Mouse (Mus musculus) CH12.LX (cell line): ENCODE measurements around the gene Pik3r1. TPM values are rescaled to one million over a fixed set of nuclear protein-coding genes. Genes with fewer than 3 reads are reported as not detected.

Source experiments
- DNase-seq: peaks from one replicate; pipeline ENCODE4 v3.0.0-alpha.2; 2013; ENCODE audit errors: extremely low read depth
- H3K27ac ChIP-seq: 2 replicates; pipeline ENCODE4 v1.5.1; 2012; ENCODE audit warnings: low read depth, mild to moderate bottlenecking, control low read depth, moderate library complexity; ENCODE audit not compliant: insufficient read depth
- H3K27me3 ChIP-seq: replicated peaks from 2 replicates; pipeline ENCODE3; 2012; ENCODE audit warnings: inconsistent platforms
- H3K36me3 ChIP-seq, 2 experiments: replicated peaks in 1 of 2; 2 replicates each; pipeline versions ENCODE3 to v1.6.1; 2012; ENCODE audit warnings: inconsistent platforms in 1 of 2, low read length in 1 of 2, mild to moderate bottlenecking in 1 of 2, mixed read lengths in 1 of 2, moderate library complexity in 1 of 2; ENCODE audit not compliant: control insufficient read depth in 1 of 2, insufficient read depth in 1 of 2
- H3K4me1 ChIP-seq, 2 experiments: 2 replicates each; pipeline ENCODE4 v1.6.1; 2012; ENCODE audit warnings: inconsistent platforms in 1 of 2, moderate library complexity in 1 of 2; ENCODE audit not compliant: insufficient read depth in 2 of 2, control insufficient read depth in 1 of 2
- H3K4me2 ChIP-seq: 2 replicates; pipeline ENCODE4 v1.6.1; 2012; ENCODE audit warnings: low read depth, mild to moderate bottlenecking, control low read depth; ENCODE audit not compliant: poor library complexity, insufficient read depth, severe bottlenecking
- H3K4me3 ChIP-seq, 3 experiments: fragments of 150-350 bp in 1 of 3; sonication (generic) in 1 of 3; replicated peaks in 1 of 3; 2 replicates each; pipeline versions ENCODE3 to v1.5.1; 2011 to 2012; ENCODE audit warnings: low read depth in 2 of 3, low read length in 2 of 3, mild to moderate bottlenecking in 2 of 3, moderate library complexity in 2 of 3, control low read depth in 1 of 3, improper control_type of control experiment in 1 of 3, inconsistent platforms in 1 of 3, mixed read lengths in 1 of 3; ENCODE audit not compliant: poor library complexity in 1 of 3
- H3K79me2 ChIP-seq: replicated peaks from 2 replicates; pipeline ENCODE4 v1.6.1; 2012; ENCODE audit warnings: mild to moderate bottlenecking, moderate library complexity; ENCODE audit not compliant: control insufficient read depth, poor library complexity, insufficient read depth, severe bottlenecking; ENCODE audit errors: extremely low read depth
- H3K9ac ChIP-seq: 2 replicates; pipeline ENCODE4 v1.6.1; 2012; ENCODE audit warnings: low read depth, mild to moderate bottlenecking, control low read depth, moderate library complexity; ENCODE audit not compliant: insufficient read depth
- H3K9me3 ChIP-seq: replicated peaks from 2 replicates; pipeline ENCODE3; 2012; ENCODE audit warnings: low read length, inconsistent platforms, mixed read lengths
- BHLHE40 ChIP-seq: IDR thresholded peaks from 2 replicates; pipeline ENCODE4 v1.6.1; 2011; ENCODE audit warnings: mild to moderate bottlenecking, low read depth, low read length, improper control_type of control experiment
- CHD2 ChIP-seq: IDR thresholded peaks from 2 replicates; pipeline ENCODE4 v1.6.1; 2011; ENCODE audit warnings: low read length, improper control_type of control experiment
- CTCF ChIP-seq, 2 experiments: IDR thresholded peaks in 1 of 2; conservative IDR thresholded peaks in 1 of 2; 2 replicates each; pipeline ENCODE4 v1.5.1; 2011 to 2012; ENCODE audit warnings: low read depth in 2 of 2, low read length in 2 of 2, improper control_type of control experiment in 1 of 2, inconsistent platforms in 1 of 2, mild to moderate bottlenecking in 1 of 2, moderate library complexity in 1 of 2
- E2F4 ChIP-seq: IDR thresholded peaks from 2 replicates; pipeline ENCODE4 v1.6.1; 2011; ENCODE audit warnings: low read depth, low read length, improper control_type of control experiment; ENCODE audit not compliant: insufficient replicate concordance
- EP300 ChIP-seq: IDR thresholded peaks from 2 replicates; pipeline ENCODE4 v1.6.1; 2011; ENCODE audit warnings: low read length, improper control_type of control experiment
- ETS1 ChIP-seq: conservative IDR thresholded peaks from 2 replicates; pipeline ENCODE4 v1.6.1; 2012; ENCODE audit warnings: low read depth, mild to moderate bottlenecking, inconsistent platforms, low read length, improper control_type of control experiment, moderate library complexity
- GABPA ChIP-seq: IDR thresholded peaks from 2 replicates; pipeline ENCODE4 v1.6.1; 2012; ENCODE audit warnings: low read depth, low read length, improper control_type of control experiment, inconsistent platforms; ENCODE audit not compliant: insufficient replicate concordance
- HCFC1 ChIP-seq: IDR thresholded peaks from 2 replicates; pipeline ENCODE4 v1.6.1; 2012; ENCODE audit warnings: low read depth, mild to moderate bottlenecking, inconsistent platforms, low read length, improper control_type of control experiment
- IRF4 ChIP-seq: IDR thresholded peaks from 2 replicates; pipeline ENCODE4 v1.6.1; 2014; ENCODE audit warnings: low read depth, mild to moderate bottlenecking, inconsistent platforms, low read length, improper control_type of control experiment
- JUND ChIP-seq: conservative IDR thresholded peaks from 2 replicates; pipeline ENCODE4 v1.6.1; 2011; ENCODE audit warnings: low read depth, low read length, improper control_type of control experiment
- KAT2A ChIP-seq: IDR thresholded peaks from 2 replicates; pipeline ENCODE4 v1.6.1; 2012; ENCODE audit warnings: low read length, improper control_type of control experiment, inconsistent platforms; ENCODE audit not compliant: insufficient replicate concordance
- MAFK ChIP-seq: IDR thresholded peaks from 2 replicates; pipeline ENCODE4 v1.6.1; 2011; ENCODE audit warnings: low read length, improper control_type of control experiment; ENCODE audit not compliant: insufficient replicate concordance
- MAX ChIP-seq: IDR thresholded peaks from 2 replicates; pipeline ENCODE4 v1.6.1; 2011; ENCODE audit warnings: low read length, improper control_type of control experiment
- MEF2A ChIP-seq: IDR thresholded peaks from 2 replicates; pipeline ENCODE4 v1.6.1; 2014; ENCODE audit warnings: low read depth, mild to moderate bottlenecking, inconsistent platforms, low read length, improper control_type of control experiment, borderline replicate concordance
- MXI1 ChIP-seq: IDR thresholded peaks from 2 replicates; pipeline ENCODE4 v1.6.1; 2011; ENCODE audit warnings: mild to moderate bottlenecking, low read depth, low read length, improper control_type of control experiment
- MYC ChIP-seq: IDR thresholded peaks from 2 replicates; pipeline ENCODE4 v1.6.1; 2011; ENCODE audit warnings: low read depth, mild to moderate bottlenecking, improper control_type of control experiment, low read length
- NRF1 ChIP-seq: IDR thresholded peaks from 2 replicates; pipeline ENCODE4 v1.6.1; 2014; ENCODE audit warnings: low read depth, mild to moderate bottlenecking, inconsistent platforms, low read length, improper control_type of control experiment, moderate library complexity
- PAX5 ChIP-seq: IDR thresholded peaks from 2 replicates; pipeline ENCODE4 v1.6.1; 2012; ENCODE audit warnings: low read length, inconsistent platforms, mixed read lengths
- POLR2A ChIP-seq: IDR thresholded peaks from 2 replicates; pipeline ENCODE4 v1.6.1; 2011; ENCODE audit warnings: low read depth, mild to moderate bottlenecking, improper control_type of control experiment, low read length
- POLR2AphosphoS2 ChIP-seq: IDR thresholded peaks from 2 replicates; pipeline ENCODE4 v1.6.1; 2011; ENCODE audit warnings: low read depth, low read length, improper control_type of control experiment
- RCOR1 ChIP-seq: conservative IDR thresholded peaks from 2 replicates; pipeline ENCODE4 v1.6.1; 2012; ENCODE audit warnings: low read depth, mild to moderate bottlenecking, inconsistent platforms, low read length, improper control_type of control experiment
- SIN3A ChIP-seq: IDR thresholded peaks from 2 replicates; pipeline ENCODE4 v1.6.1; 2012; ENCODE audit warnings: low read length, improper control_type of control experiment, inconsistent platforms
- SMC3 ChIP-seq: IDR thresholded peaks from 2 replicates; pipeline ENCODE4 v1.6.1; 2011; ENCODE audit warnings: low read depth, low read length, improper control_type of control experiment
- TCF12 ChIP-seq: IDR thresholded peaks from 2 replicates; pipeline ENCODE4 v1.6.1; 2014; ENCODE audit warnings: low read depth, mild to moderate bottlenecking, inconsistent platforms, low read length, improper control_type of control experiment
- UBTF ChIP-seq: IDR thresholded peaks from 2 replicates; pipeline ENCODE4 v1.6.1; 2012; ENCODE audit warnings: low read depth, mild to moderate bottlenecking, inconsistent platforms, low read length, improper control_type of control experiment, moderate library complexity
- USF1 ChIP-seq: IDR thresholded peaks from 2 replicates; pipeline ENCODE4 v1.6.1; 2014; ENCODE audit warnings: low read depth, mild to moderate bottlenecking, inconsistent platforms, low read length, improper control_type of control experiment
- ZC3H11A ChIP-seq: IDR thresholded peaks from 2 replicates; pipeline ENCODE4 v1.6.1; 2012; ENCODE audit warnings: low read depth, mild to moderate bottlenecking, inconsistent platforms, low read length, improper control_type of control experiment
- ZKSCAN1 ChIP-seq: IDR thresholded peaks from 2 replicates; pipeline ENCODE4 v1.6.1; 2012; ENCODE audit warnings: low read depth, inconsistent platforms, low read length, improper control_type of control experiment, borderline replicate concordance
- dilution Hi-C: fragments of 300-500 bp; cut with MboI; formaldehyde crosslinking; loops from 2 replicates; pipeline ENCODE4 v1.14.3; 2020; ENCODE audit warnings: low sequenced_read_pairs; ENCODE audit not compliant: extremely low pct_unique_long_range_greater_than_20kb, extremely low pct_ligation_motif_present
- in situ Hi-C: fragments of 300-500 bp; cut with MboI; formaldehyde crosslinking; loops from 3 replicates; pipeline ENCODE4 v1.14.3; 2019; ENCODE audit warnings: low sequenced_read_pairs, low pct_ligation_motif_present, low pct_unique_long_range_greater_than_20kb, mixed read lengths
- polyA plus RNA-seq: library from polyadenylated mRNA; unstranded; fragments of >175 nt; gene quantifications from 2 replicates; pipeline ENCODE4 v1.2.1, GENCODE M21; 2012; ENCODE audit warnings: low read depth; ENCODE audit not compliant: insufficient read length
- total RNA-seq, 2 experiments: library from RNA; depleted of rRNA; stranded (reverse); fragments of 300-350 nt in 1 of 2; fragments of >200 nt in 1 of 2; gene quantifications; 2 replicates each; pipeline ENCODE4 v1.2.3; 2012 to 2014

Pik3r1 gene
- total and polyA plus RNA-seq, 3 experiments = 17.5 to 21.0 (median 19.3) TPM

DNA sequence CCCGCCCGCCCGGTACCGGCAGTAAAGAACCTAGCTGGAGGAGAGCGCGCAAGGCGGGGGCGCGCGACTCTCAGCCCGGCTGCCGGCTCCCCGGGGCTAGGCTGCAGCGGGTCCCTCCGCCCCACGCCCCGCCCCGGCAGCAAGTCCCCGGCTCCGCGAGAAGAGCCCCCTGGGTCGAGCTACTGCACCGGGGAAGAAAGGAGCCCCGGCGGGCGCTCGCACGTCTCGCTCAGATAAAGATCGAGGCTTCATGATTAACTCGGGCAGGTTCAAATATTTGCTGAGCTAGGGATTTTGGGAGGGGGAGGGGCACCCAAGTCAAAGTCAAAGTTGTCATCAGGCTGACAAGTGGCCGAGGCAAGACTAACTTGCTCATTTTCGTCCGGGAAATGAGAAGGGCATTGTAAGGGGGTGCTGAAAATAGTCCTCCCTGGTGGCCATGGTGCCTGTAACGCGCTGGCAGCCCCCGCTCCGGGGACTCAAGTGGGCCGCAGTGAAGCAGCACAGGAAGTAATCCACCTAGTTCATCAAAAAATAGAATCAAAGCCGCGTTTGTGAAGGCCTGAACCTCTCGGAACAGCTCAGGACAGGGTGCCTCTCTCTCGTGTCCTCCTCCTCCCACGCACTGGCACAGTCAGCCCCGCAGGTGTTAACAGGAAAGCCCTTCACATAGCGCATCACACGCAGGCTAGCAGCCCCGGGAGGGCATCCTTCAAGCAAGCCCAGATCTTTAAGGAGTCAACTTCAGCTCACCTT is 73.3 kb downstream of the Pik3r1 start:
- H3K9ac ChIP-seq = peak overlapping the region; percentile 43
- H3K79me2 ChIP-seq = peaks cover 5% of the 10 kb centered on the region
- no peaks in the 10 kb centered on the region for H3K27me3 ChIP-seq
- peak overlapping the region; percentile 16 for H3K27ac ChIP-seq
- no peaks in the 10 kb centered on the region for H3K9me3 ChIP-seq
- 0 out of 2 replicates have a peak, but pooled peaks have one; percentile 0 for TF ChIP-seq IRF4
- peak; percentile 99 for TF ChIP-seq MAFK
- peak; percentile 47 for TF ChIP-seq TCF12
- no peak for TF ChIP-seq GABPA
- no peak for TF ChIP-seq POLR2A
- no peak for TF ChIP-seq POLR2AphosphoS2
- TF ChIP-seq HCFC1 = no peak
- no peak for TF ChIP-seq KAT2A
- TF ChIP-seq MEF2A = 0 out of 2 replicates have a peak, but pooled peaks have one; percentile 28
- no peak for TF ChIP-seq E2F4
- no peak for TF ChIP-seq NRF1
- TF ChIP-seq MYC = no peak
- no peak for TF ChIP-seq PAX5
- no peak for TF ChIP-seq SMC3
- peak; percentile 46; the same call in 1 of the 2 replicates for TF ChIP-seq BHLHE40
- peak; percentile 77; the same call in 1 of the 2 replicates for TF ChIP-seq UBTF
- TF ChIP-seq ETS1 = peak; percentile 30; the same call in 1 of the 2 replicates
- no peak for TF ChIP-seq JUND
- peak; percentile 65 for TF ChIP-seq CHD2
- TF ChIP-seq MAX = peak; percentile 43; the same call in 1 of the 2 replicates
- peak overlapping the region; percentile 85 for H3K4me2 ChIP-seq
- peaks cover 6 to 25% of the 10 kb centered on the region in 2 experiments for H3K36me3 ChIP-seq
- H3K4me1 ChIP-seq = peaks cover 7 to 50% of the 10 kb centered on the region in 2 experiments
- dilution Hi-C loops = no loop called here
- in situ Hi-C loops = no loop called here
- DNase-seq = peak; percentile 65
- peak overlapping the region; percentile 55 to 65 (median 56) for H3K4me3 ChIP-seq

DNA sequence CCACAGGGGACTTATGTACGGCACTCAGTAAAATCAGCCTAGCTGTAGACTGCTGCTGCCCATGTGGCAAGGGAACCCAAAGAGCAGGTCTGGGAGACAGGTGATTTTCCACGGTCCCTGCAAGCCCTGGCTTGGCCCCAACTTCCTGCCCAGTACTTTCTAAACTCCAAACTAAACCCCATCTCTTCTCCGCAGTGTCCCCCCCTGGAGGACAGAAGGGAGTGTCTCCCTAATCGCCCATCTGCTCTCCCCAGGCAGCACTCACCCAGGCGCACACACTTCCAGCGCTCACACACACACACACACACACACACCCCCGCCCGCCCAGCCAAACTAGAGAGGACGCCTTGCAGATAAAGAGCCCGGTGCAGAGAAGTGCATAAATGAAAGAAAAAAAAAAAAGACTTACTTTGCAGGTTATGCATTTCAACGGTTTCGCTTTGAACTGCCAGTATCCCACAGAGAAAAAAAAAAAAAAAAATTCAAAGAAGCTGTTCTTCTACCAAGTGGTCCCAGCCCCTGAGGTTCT is 74.0 kb downstream of the Pik3r1 start:
- Histone ChIP-seq H3K79me2 (peaks cover 5% of the 10 kb centered on the region), H3K9ac (peak overlapping the region; percentile 43), H3K36me3 (peaks cover 9 to 23% of the 10 kb centered on the region in 2 experiments), H3K4me3 (peak overlapping the region; percentile 55 to 65 (median 56)), H3K27ac (0 out of 2 replicates have a peak overlapping the region, but pooled peaks have one; percentile 22), H3K4me2 (peak overlapping the region; percentile 85), H3K4me1 (peaks cover 7 to 50% of the 10 kb centered on the region in 2 experiments), H3K27me3 (no peaks in the 10 kb centered on the region), H3K9me3 (no peaks in the 10 kb centered on the region)
- dilution Hi-C loops = no loop called here
- in situ Hi-C loops = no loop called here
- peak; percentile 81 for DNase-seq
- TF ChIP-seq USF1 = no peak
- TF ChIP-seq RCOR1 = no peak
- TF ChIP-seq EP300 = peak; percentile 50; the same call in 1 of the 2 replicates
- 0 out of 2 replicates have a peak, but pooled peaks have one; percentile 38 for TF ChIP-seq SIN3A
- peak; percentile 53 for TF ChIP-seq IRF4
- TF ChIP-seq NRF1 = no peak
- TF ChIP-seq MAFK = no peak
- TF ChIP-seq PAX5 = no peak
- TF ChIP-seq MAX = peak; percentile 74
- TF ChIP-seq CTCF (conservative IDR thresholded peaks at IDR 0.05 in 1 of 2, IDR thresholded peaks at IDR 0.05 in 1 of 2; ENCODE audit: low read depth in 2 of 2, low read length in 2 of 2) = peak in 1 of 2 experiments; percentile 67; a peak in 2 of 4 replicates
- TF ChIP-seq UBTF = no peak; the same call in 1 of the 2 replicates
- TF ChIP-seq HCFC1 = no peak
- TF ChIP-seq MEF2A = peak; percentile 61; the same call in 1 of the 2 replicates
- no peak for TF ChIP-seq ZC3H11A
- no peak for TF ChIP-seq JUND
- peak; percentile 78 for TF ChIP-seq TCF12
- no peak for TF ChIP-seq ZKSCAN1
- TF ChIP-seq POLR2A = 0 out of 2 replicates have a peak, but pooled peaks have one; percentile 22
- no peak; the same call in 1 of the 2 replicates for TF ChIP-seq BHLHE40
- TF ChIP-seq MXI1 = peak; percentile 68
- TF ChIP-seq SMC3 = peak; percentile 63
